Mouse (Mus musculus): Measurements from ENCODE around the gene Vmn2r79. TPM values are rescaled to one million over a fixed set of nuclear protein-coding genes. Genes with fewer than 3 reads are reported as not detected.

Gene Vmn2r79
- 0.06 TPM in 1 of 4 replicates, not detected in the others for total RNA-seq (2023)

DNA sequence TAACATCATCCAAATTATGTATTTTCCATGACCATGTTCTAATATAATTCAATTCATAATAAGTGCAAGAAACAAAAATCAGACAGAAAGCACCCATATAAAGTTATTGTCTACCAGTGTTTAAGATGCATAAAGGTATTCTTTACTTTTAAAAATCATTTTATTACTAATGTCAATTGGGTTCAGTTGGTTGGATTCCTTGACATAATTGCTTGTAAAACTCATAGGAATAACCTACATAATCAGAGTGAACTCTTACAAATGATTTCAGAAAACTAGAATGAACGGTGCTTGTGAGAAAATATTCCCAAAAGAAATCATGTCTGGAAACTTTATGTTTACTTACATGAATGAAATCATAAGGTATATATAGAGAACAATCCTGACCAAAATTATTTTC, at the start of gene Vmn2r79:
TSS of gene Vmn2r79 (plus strand) at position 301 of the 400 bp plus-strand sequence.

Other genes with a start within 250 kb of the Vmn2r79 start
- gene Folh1, start 220.2 kb upstream of the Vmn2r79 start, total RNA-seq (2023) = not detected in 4 replicates
- not detected in 4 replicates for gene Vmn2r77, start 201.1 kb upstream of the Vmn2r79 start, total RNA-seq (2023)
- not detected in 4 replicates for gene Vmn2r78, start 81.0 kb upstream of the Vmn2r79 start, total RNA-seq (2023)
- gene Nox4, start 250.0 kb downstream of the Vmn2r79 start, total RNA-seq (2023) = not detected in 4 replicates